Mouse (Mus musculus) forebrain, embryonic 11.5 days (tissue): ENCODE data around the gene Chrd. TPM values are rescaled to one million over a fixed set of nuclear protein-coding genes. Genes with fewer than 3 reads are reported as not detected.

ENCODE experiments used
- ATAC-seq: fragments of 200-750 bp; cut with Nextera tagmentation; replicated peaks from 2 replicates; pipeline ENCODE4 v1.8.0; 2017; ENCODE audit warnings: moderate TSS enrichment; ENCODE audit not compliant: low FRiP score
- DNase-seq: peaks from one replicate; pipeline ENCODE4 v3.0.0-alpha.2; 2017; ENCODE audit warnings: low spot score
- H3K27ac ChIP-seq: fragments of 300-500 bp; sonication (generic); 2 replicates; pipeline ENCODE4 v1.5.1; 2014; ENCODE audit warnings: low read depth, low read length
- H3K27me3 ChIP-seq: fragments of 300-500 bp; sonication (generic); 2 replicates; pipeline ENCODE4 v1.6.1; 2014; ENCODE audit warnings: mild to moderate bottlenecking, low read length, mixed read lengths; ENCODE audit not compliant: control insufficient read depth, insufficient read depth
- H3K36me3 ChIP-seq: fragments of 300-500 bp; sonication (generic); 2 replicates; pipeline ENCODE4 v1.6.1; 2014; ENCODE audit warnings: mild to moderate bottlenecking, low read length, moderate library complexity, mixed read lengths; ENCODE audit not compliant: control insufficient read depth, insufficient read depth
- H3K4me1 ChIP-seq: fragments of 300-500 bp; sonication (generic); replicated peaks from 2 replicates; pipeline ENCODE4 v1.6.1; 2014; ENCODE audit warnings: low read length, mixed read lengths; ENCODE audit not compliant: control insufficient read depth, insufficient read depth
- H3K4me2 ChIP-seq: fragments of 300-500 bp; sonication (generic); 2 replicates; pipeline ENCODE4 v1.6.1; 2014; ENCODE audit warnings: low read depth, mild to moderate bottlenecking, low read length, moderate library complexity, mixed read lengths; ENCODE audit not compliant: severe bottlenecking
- H3K4me3 ChIP-seq: fragments of 300-500 bp; sonication (generic); 2 replicates; pipeline ENCODE4 v1.5.1; 2014; ENCODE audit warnings: low read depth, low read length
- H3K9ac ChIP-seq: fragments of 300-500 bp; sonication (generic); 2 replicates; pipeline ENCODE4 v1.6.1; 2014; ENCODE audit warnings: low read length
- H3K9me3 ChIP-seq: fragments of 300-500 bp; sonication (generic); 2 replicates; pipeline ENCODE4 v1.6.1; 2016; ENCODE audit warnings: low read length, mixed read lengths; ENCODE audit not compliant: control insufficient read depth
- WGBS: fragments of 180-500 bp; shearing (Covaris S2); extraction: QIAGEN DNeasy Blood & Tissue Kit; methylation state at CpG from one replicate; pipeline ENCODE4 v1.1.7; 2014; 5-methylcytosine and 5-hydroxymethylcytosine counted together
- polyA plus RNA-seq: library from polyadenylated mRNA; unstranded; fragments of >200 nt; fragmentation: Nextera tagmentation; extraction: Ambion mirVana; gene quantifications from 2 replicates; pipeline ENCODE4 v1.2.1, GENCODE M21; 2014

Gene Chrd
- polyA plus RNA-seq, 1 experiment from 2014 or later, result 2.3 TPM

GRCm38 (mm10) chr16:20708220-20708938 lies 24.5 kb upstream of the Chrd start:
- H3K36me3 ChIP-seq, result no peaks in the 10 kb centered on the region; the same call in 1 of the 2 replicates

GRCm38 (mm10) chr16:20708939-20709734 lies 23.8 kb upstream of the Chrd start:
- Histone ChIP-seq H3K9ac (no peak overlapping the region), H3K9me3 (no peaks in the 10 kb centered on the region), H3K4me1 (peaks cover 4% of the 10 kb centered on the region; the same call in 1 of the 2 replicates), H3K36me3 (no peaks in the 10 kb centered on the region; the same call in 1 of the 2 replicates), H3K27ac (no peak overlapping the region), H3K27me3 (no peaks in the 10 kb centered on the region), H3K4me2 (no peak overlapping the region), H3K4me3 (no peak overlapping the region)
- DNase-seq (peak; percentile 89), ATAC-seq (peak; percentile 73)
- 77% methylated on average over 19 of the region's 19 CpGs for WGBS

More at GRCm38 (mm10) chr16:20708220-20708938, 24.5 kb upstream of the Chrd start:
- ATAC-seq (no peak), DNase-seq (no peak)
- Histone ChIP-seq H3K4me3 (no peak overlapping the region), H3K9me3 (no peaks in the 10 kb centered on the region), H3K4me1 (peaks cover 3% of the 10 kb centered on the region; the same call in 1 of the 2 replicates), H3K27ac (no peak overlapping the region), H3K27me3 (no peaks in the 10 kb centered on the region), H3K9ac (no peak overlapping the region), H3K4me2 (no peak overlapping the region)
- WGBS, result 94% methylated on average over 21 of the region's 21 CpGs

GRCm38 (mm10) chr16:20710370-20710769 lies 22.6 kb upstream of the Chrd start:
- DNase-seq (no peak), ATAC-seq (no peak)
- Histone ChIP-seq H3K4me2 (no peak overlapping the region), H3K4me3 (no peak overlapping the region), H3K27ac (no peak overlapping the region), H3K36me3 (no peaks in the 10 kb centered on the region; the same call in 1 of the 2 replicates), H3K27me3 (no peaks in the 10 kb centered on the region), H3K4me1 (peaks cover 5% of the 10 kb centered on the region; the same call in 1 of the 2 replicates), H3K9me3 (no peaks in the 10 kb centered on the region), H3K9ac (no peak overlapping the region)
- WGBS, result 94% methylated on average over 11 of the region's 11 CpGs

GRCm38 (mm10) chr16:20710810-20711209 lies 22.1 kb upstream of the Chrd start:
- no peak overlapping the region for H3K9ac ChIP-seq
- no peaks in the 10 kb centered on the region for H3K9me3 ChIP-seq
- no peak overlapping the region for H3K4me2 ChIP-seq
- H3K27me3 ChIP-seq, result no peaks in the 10 kb centered on the region
- WGBS, result 89% methylated on average over 4 of the region's 4 CpGs
- peaks cover 5% of the 10 kb centered on the region; the same call in 1 of the 2 replicates for H3K4me1 ChIP-seq
- H3K27ac ChIP-seq, result no peak overlapping the region
- no peaks in the 10 kb centered on the region; the same call in 1 of the 2 replicates for H3K36me3 ChIP-seq
- no peak for ATAC-seq
- DNase-seq, result no peak
- no peak overlapping the region for H3K4me3 ChIP-seq

GRCm38 (mm10) chr16:20712190-20712589 lies 20.7 kb upstream of the Chrd start:
- Histone ChIP-seq H3K27me3 (no peaks in the 10 kb centered on the region), H3K4me1 (peaks cover 8% of the 10 kb centered on the region; the same call in 1 of the 2 replicates), H3K9me3 (no peaks in the 10 kb centered on the region), H3K36me3 (no peaks in the 10 kb centered on the region; the same call in 1 of the 2 replicates), H3K4me3 (no peak overlapping the region), H3K27ac (no peak overlapping the region), H3K9ac (no peak overlapping the region), H3K4me2 (no peak overlapping the region)
- no peak for DNase-seq
- ATAC-seq, result no peak
- WGBS, result 79% methylated on average over 9 of the region's 9 CpGs

- ATAC-seq (no peak), DNase-seq (no peak)
- H3K4me3 ChIP-seq, result no peak overlapping the region
- H3K27me3 ChIP-seq, result no peaks in the 10 kb centered on the region
- peaks cover 9% of the 10 kb centered on the region; the same call in 1 of the 2 replicates for H3K4me1 ChIP-seq
- H3K4me2 ChIP-seq, result no peak overlapping the region
- H3K9ac ChIP-seq, result no peak overlapping the region
- no peaks in the 10 kb centered on the region for H3K36me3 ChIP-seq
- no peaks in the 10 kb centered on the region for H3K9me3 ChIP-seq
- no peak overlapping the region for H3K27ac ChIP-seq
- WGBS, result 93% methylated on average over 7 of the region's 7 CpGs
Observed at GRCm38 (mm10) chr16:20712889-20713288, 20.0 kb upstream of the Chrd start.

- ATAC-seq (no peak), DNase-seq (no peak)
- Histone ChIP-seq H3K27ac (no peak overlapping the region), H3K9ac (no peak overlapping the region; the same call in 1 of the 2 replicates), H3K4me2 (peak overlapping the region; percentile 85), H3K27me3 (no peaks in the 10 kb centered on the region), H3K4me1 (peaks cover 9% of the 10 kb centered on the region; the same call in 1 of the 2 replicates), H3K9me3 (no peaks in the 10 kb centered on the region), H3K36me3 (no peaks in the 10 kb centered on the region), H3K4me3 (peak overlapping the region; percentile 44; the same call in 1 of the 2 replicates)
- 19% methylated on average over 11 of the region's 11 CpGs for WGBS
Observed at GRCm38 (mm10) chr16:20714307-20715080, 18.4 kb upstream of the Chrd start.

- Histone ChIP-seq H3K9me3 (no peaks in the 10 kb centered on the region), H3K4me3 (peak overlapping the region; percentile 44), H3K27me3 (no peaks in the 10 kb centered on the region), H3K36me3 (no peaks in the 10 kb centered on the region; the same call in 1 of the 2 replicates), H3K27ac (no peak overlapping the region), H3K4me2 (peak overlapping the region; percentile 85), H3K9ac (peak overlapping the region; percentile 76; the same call in 1 of the 2 replicates), H3K4me1 (peaks cover 9% of the 10 kb centered on the region; the same call in 1 of the 2 replicates)
- ATAC-seq (no peak), DNase-seq (no peak)
- WGBS, result 58% methylated on average over 2 of the region's 2 CpGs
Observed at GRCm38 (mm10) chr16:20715161-20715560, 17.8 kb upstream of the Chrd start.
